Mouse (Mus musculus) erythroblast, embryonic 14.5 days (primary cell): ENCODE data around the gene Parp12.

Source experiments
- GATA1 ChIP-seq: IDR thresholded peaks from 2 replicates; pipeline ENCODE4 v1.6.1; 2012; ENCODE audit warnings: low read length, inconsistent platforms, mixed read lengths
- TAL1 ChIP-seq: IDR thresholded peaks from 3 replicates; pipeline ENCODE4 v1.6.1; 2012; ENCODE audit warnings: low read length, inconsistent platforms, mixed read lengths

DNA sequence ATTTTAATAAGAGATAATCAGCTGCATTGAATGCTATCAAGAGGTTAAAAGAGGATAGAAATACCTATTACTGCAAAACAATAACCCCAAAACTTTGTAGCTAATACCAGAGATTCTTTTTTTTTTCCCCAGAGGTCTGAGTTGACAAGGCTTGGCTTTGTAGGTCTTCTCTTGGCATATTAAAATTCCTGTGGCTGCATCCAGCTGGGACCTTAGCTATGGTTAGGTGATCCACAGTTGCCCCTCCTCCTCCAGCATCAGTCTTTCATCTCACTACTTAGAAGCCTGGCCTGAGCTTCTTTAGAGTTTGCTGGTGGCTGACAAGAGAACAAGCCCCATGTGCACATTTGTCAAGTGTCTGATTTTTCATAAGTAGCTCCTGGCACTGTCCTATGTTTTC, 6.6 kb upstream of the Parp12 start:
- TF ChIP-seq TAL1, result no peak
- TF ChIP-seq GATA1, result no peak
